Mouse (Mus musculus): Measurements from ENCODE around the gene Jmjd8.

Gene Jmjd8

GRCm38 (mm10) chr17:25878611-25879180 is 50.0 kb downstream of the Jmjd8 start:
- no peak for DNase-seq (ENCODE audit: low spot score)

DNA sequence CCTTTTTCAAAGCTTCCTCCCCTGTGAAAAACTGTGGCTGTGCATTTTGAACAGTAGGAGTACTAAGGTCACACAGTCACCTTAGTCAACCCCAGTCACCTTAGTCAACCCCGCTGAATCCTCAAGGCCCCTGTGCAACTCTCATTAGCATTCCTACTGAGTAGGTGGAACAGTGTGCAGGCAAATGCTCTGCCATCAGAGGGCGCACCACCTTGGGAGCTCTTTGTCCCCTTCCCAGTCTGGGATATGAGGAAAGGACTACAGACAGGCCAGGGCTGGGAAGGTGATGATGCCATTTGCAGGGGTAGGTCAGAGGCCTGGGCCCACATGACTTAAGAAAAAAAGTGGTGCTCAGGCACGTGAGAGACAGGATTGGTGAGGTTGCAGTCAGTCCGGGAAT is 50.6 kb downstream of the Jmjd8 start:
- no peak for DNase-seq (ENCODE audit: low spot score)

DNA sequence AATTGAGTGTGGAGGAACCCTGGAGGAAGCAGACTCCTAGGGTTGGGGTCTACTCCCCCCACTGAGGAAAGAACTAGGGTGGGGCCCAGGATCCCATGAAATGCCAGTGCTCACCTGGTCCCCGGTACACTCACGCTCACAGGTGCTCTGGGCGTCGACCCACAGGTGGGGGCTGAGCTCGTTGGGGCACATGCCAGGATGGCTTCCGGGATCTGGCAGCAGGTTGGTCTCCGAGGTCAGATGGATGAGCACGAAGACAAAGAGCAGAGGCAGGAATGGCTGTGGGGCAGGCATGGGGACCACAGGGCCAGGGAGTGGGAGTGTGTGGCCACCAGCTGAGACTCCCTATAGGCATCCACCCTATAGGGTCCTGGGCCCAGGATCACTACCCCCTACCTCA is 51.1 kb downstream of the Jmjd8 start:
- DNase-seq (ENCODE audit: low spot score), result no peak

GRCm38 (mm10) chr17:25880196-25880910 is 51.7 kb downstream of the Jmjd8 start, which contains the start of gene Wfikkn1:
TSS of gene Wfikkn1 (minus strand) at chr17:25880858.
- DNase-seq (ENCODE audit: low spot score), result no peak

- DNase-seq (ENCODE audit: low spot score), result no peak
Measured at GRCm38 (mm10) chr17:25880913-25881641, 52.4 kb downstream of the Jmjd8 start.

Measured in T-cell, adult 2 months (primary cell).